Mouse (Mus musculus): ENCODE measurements around the gene Fdps. TPM values are rescaled to one million over a fixed set of nuclear protein-coding genes. Genes with fewer than 3 reads are reported as not detected.

Fdps gene
- polyA plus RNA-seq (2015; fragmentation: Nextera tagmentation; extraction: Ambion mirVana) = 166 and 200 TPM in 2 replicates

DNA sequence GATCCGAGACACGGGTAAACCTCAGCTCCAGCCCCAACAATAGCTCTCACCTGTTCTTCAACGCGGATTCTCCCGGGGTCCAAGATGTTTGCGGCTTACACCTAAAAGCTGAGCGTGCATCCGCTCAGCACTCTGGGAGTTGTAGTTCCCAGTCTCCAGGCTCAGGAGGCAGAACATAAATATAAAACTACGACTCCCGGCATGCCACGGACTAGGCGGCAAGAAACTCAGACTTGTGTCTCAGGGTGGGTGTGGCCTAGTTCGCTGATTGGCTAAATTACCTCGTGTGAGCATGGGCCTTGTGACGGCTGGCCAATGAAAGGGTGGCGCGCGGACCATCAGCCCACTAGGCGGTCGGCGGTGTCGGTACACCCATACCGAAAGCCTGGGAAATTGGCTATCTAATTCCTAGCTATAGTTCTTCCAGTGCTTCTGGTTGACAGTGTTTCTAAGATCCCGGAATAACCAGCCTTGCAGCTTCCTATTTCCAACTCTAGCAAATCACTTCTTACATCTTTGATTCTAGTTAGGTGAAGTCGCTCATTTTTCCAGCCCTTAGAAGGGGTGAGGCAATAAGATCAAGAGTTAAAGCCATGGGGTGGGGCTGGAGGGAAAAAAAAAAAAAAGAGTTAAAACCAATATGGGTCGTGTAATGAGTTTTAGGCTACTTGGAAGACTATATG lies at the start of gene Fdps:
Gene Fdps, minus strand, starts transcription at position 148 of the 683 bp plus-strand sequence.

DNA sequence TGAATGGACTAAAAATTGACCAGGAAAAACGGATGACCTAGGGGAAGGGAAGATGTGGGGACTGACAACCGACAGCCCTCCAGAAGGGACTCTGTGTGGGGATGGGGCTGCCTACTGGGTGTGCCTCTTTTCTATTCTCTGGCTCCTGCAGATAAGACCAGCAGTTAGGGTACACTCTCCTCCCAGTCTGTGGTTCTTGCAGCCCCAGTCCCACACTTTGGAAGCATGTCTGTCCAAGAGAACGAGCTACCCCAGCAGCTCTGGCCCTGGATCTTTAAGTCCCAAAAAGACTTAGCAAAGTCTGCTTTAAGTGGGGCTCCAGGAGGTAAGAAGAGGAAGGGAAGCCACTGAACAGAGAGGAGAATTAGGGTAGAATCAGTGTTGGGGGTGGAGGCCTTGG lies 34.2 kb upstream of the Fdps start, which contains the start of gene Pklr:
Gene Pklr, plus strand, starts transcription at position 185 of the 400 bp plus-strand sequence.

DNA sequence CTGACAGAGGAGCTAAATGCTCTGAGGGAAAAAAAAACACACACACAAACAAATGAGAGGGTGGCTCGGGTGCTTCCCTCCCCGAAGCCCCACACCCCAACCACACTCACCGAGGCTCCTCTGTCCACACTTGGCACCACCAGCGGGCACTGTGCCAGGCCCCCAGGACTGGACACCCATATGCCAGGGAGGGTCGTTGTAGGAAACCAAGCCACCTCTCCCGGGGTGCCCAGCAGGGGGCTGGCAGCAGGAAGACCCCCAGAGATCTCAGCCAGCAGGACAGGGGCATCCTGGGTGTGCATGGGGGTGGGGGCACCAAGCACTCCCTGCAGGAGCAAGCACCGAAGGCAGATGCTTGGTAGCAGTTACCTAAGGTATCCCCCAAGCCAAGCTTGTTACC lies 948 bp downstream of the Fdps start, which contains the start of gene Gm43738:
Gene Gm43738, minus strand, starts transcription at position 289 of the 400 bp plus-strand sequence.

DNA sequence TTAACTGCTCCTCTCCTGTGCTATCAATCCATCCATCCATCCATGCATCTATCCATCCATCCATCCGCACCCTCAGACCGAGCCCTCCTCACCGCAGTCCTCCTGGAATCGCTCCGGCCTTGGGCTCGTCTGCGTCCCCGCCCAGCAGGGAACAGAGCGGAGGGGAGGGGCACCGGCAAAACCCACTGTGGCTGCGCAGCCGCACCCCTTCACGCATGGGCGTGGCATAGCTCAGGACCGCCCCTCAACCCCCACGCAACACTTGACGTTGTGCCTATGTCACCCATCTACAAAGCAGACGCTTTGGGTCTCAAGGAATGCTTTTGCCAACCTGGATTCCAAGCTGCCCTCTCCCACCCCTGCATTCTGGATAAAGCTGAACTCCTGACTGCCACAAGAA lies 8.6 kb downstream of the Fdps start, which contains the start of gene Rusc1:
Gene Rusc1, minus strand, starts transcription at position 137 of the 400 bp plus-strand sequence.

Other genes starting within 250 kb of the Fdps start
- 21.5 and 34.1 TPM in 2 replicates for gene Msto1, start 188.0 kb downstream of the Fdps start, polyA plus RNA-seq (2015; fragmentation: Nextera tagmentation; extraction: Ambion mirVana)
- gene Ash1l, start 151.3 kb downstream of the Fdps start, polyA plus RNA-seq (2015; fragmentation: Nextera tagmentation; extraction: Ambion mirVana) = 9.6 and 13.6 TPM in 2 replicates
- 99.1 and 149 TPM in 2 replicates for gene Dap3, start 150.8 kb downstream of the Fdps start, polyA plus RNA-seq (2015; fragmentation: Nextera tagmentation; extraction: Ambion mirVana)
- 21.4 and 28.7 TPM in 2 replicates for gene Rusc1, start 8.6 kb downstream of the Fdps start, polyA plus RNA-seq (2015; fragmentation: Nextera tagmentation; extraction: Ambion mirVana)
- 0.07 TPM in 1 of 2 replicates, not detected in the other for gene Gm43738, start 860 bp downstream of the Fdps start, polyA plus RNA-seq (2015; fragmentation: Nextera tagmentation; extraction: Ambion mirVana)
- 1.1 and 3.9 TPM in 2 replicates for gene Pklr, start 34.2 kb upstream of the Fdps start, polyA plus RNA-seq (2015; fragmentation: Nextera tagmentation; extraction: Ambion mirVana)
- gene Hcn3, start 58.2 kb upstream of the Fdps start, polyA plus RNA-seq (2015; fragmentation: Nextera tagmentation; extraction: Ambion mirVana) = 5.8 and 7.6 TPM in 2 replicates
- 12.7 and 19.7 TPM in 2 replicates for gene Clk2, start 62.8 kb upstream of the Fdps start, polyA plus RNA-seq (2015; fragmentation: Nextera tagmentation; extraction: Ambion mirVana)
- 75.6 and 121 TPM in 2 replicates for gene Scamp3, start 75.5 kb upstream of the Fdps start, polyA plus RNA-seq (2015; fragmentation: Nextera tagmentation; extraction: Ambion mirVana)
- gene Fam189b, start 81.2 kb upstream of the Fdps start, polyA plus RNA-seq (2015; fragmentation: Nextera tagmentation; extraction: Ambion mirVana) = 22.3 and 31.0 TPM in 2 replicates
- 38.2 and 55.0 TPM in 2 replicates for gene Gba, start 101.0 kb upstream of the Fdps start, polyA plus RNA-seq (2015; fragmentation: Nextera tagmentation; extraction: Ambion mirVana)
- 34.1 and 36.8 TPM in 2 replicates for gene Thbs3, start 113.2 kb upstream of the Fdps start, polyA plus RNA-seq (2015; fragmentation: Nextera tagmentation; extraction: Ambion mirVana)
- gene Mtx1, start 125.1 kb upstream of the Fdps start, polyA plus RNA-seq (2015; fragmentation: Nextera tagmentation; extraction: Ambion mirVana) = 176 and 209 TPM in 2 replicates
- 0.90 and 0.91 TPM in 2 replicates for gene Muc1, start 127.1 kb upstream of the Fdps start, polyA plus RNA-seq (2015; fragmentation: Nextera tagmentation; extraction: Ambion mirVana)
- 301 and 333 TPM in 2 replicates for gene Krtcap2, start 144.0 kb upstream of the Fdps start, polyA plus RNA-seq (2015; fragmentation: Nextera tagmentation; extraction: Ambion mirVana)
- 2.4 and 7.3 TPM in 2 replicates for gene Trim46, start 144.3 kb upstream of the Fdps start, polyA plus RNA-seq (2015; fragmentation: Nextera tagmentation; extraction: Ambion mirVana)
- gene Dpm3, start 157.4 kb upstream of the Fdps start, polyA plus RNA-seq (2015; fragmentation: Nextera tagmentation; extraction: Ambion mirVana) = 221 and 274 TPM in 2 replicates
- gene Slc50a1, start 168.6 kb upstream of the Fdps start, polyA plus RNA-seq (2015; fragmentation: Nextera tagmentation; extraction: Ambion mirVana) = 111 and 136 TPM in 2 replicates
- gene Efna1, start 179.2 kb upstream of the Fdps start, polyA plus RNA-seq (2015; fragmentation: Nextera tagmentation; extraction: Ambion mirVana) = 24.9 and 28.6 TPM in 2 replicates
- gene Efna3, start 221.0 kb upstream of the Fdps start, polyA plus RNA-seq (2015; fragmentation: Nextera tagmentation; extraction: Ambion mirVana) = 2.8 and 8.6 TPM in 2 replicates
- gene Efna4, start 236.1 kb upstream of the Fdps start, polyA plus RNA-seq (2015; fragmentation: Nextera tagmentation; extraction: Ambion mirVana) = 4.9 and 6.7 TPM in 2 replicates
- gene Adam15, start 248.0 kb upstream of the Fdps start, polyA plus RNA-seq (2015; fragmentation: Nextera tagmentation; extraction: Ambion mirVana) = 53.7 and 56.4 TPM in 2 replicates

Data from adrenal gland, postnatal 0 days (tissue).